Mouse (Mus musculus): ENCODE measurements around the gene Rad9b.

The Rad9b gene

GRCm38 (mm10) chr5:122280422-122280826 is 73.6 kb downstream of the Rad9b start:
- DNase-seq = no peak

- DNase-seq = no peak
These were observed 74.1 kb downstream of the Rad9b start for GRCm38 (mm10) chr5:122279799-122280421.

GRCm38 (mm10) chr5:122278946-122279345 is 75.1 kb downstream of the Rad9b start:
- DNase-seq = no peak

- DNase-seq = peak; percentile 30 to 63
These were observed 79.2 kb downstream of the Rad9b start for GRCm38 (mm10) chr5:122274785-122275184.

Data from kidney, postnatal 4 days (tissue).